Mouse (Mus musculus): ENCODE results near the gene Stat5b. TPM values are rescaled to one million over a fixed set of nuclear protein-coding genes. Genes with fewer than 3 reads are reported as not detected.

Gene Stat5b
- polyA plus RNA-seq, 1 experiment = 14.5 TPM

DNA sequence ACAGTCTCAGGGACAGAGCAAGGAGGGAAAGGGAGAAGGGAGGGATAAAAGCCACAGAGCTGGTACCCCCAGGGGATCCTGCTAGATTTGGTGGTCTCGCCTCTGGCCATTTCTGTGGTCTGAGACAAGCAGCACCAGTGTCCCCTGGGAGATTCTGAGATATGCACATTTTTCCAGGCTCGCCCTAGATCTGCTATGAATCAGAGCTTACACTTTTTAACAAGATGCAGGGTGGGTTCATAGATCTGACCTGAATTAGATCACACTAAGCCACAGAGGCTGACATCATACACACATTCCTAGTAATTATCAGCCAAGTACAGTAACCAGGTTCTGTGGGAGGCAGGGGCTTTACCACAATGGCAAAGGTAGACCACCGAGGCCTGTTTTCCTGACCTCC, 60.8 kb downstream of the Stat5b start:
- WGBS = 88% methylated on average over 3 of the region's 3 CpGs
- Histone ChIP-seq H3K27ac (ENCODE audit: control insufficient read depth, insufficient read depth, low read depth, low read length, poor library complexity) (no peak overlapping the region), H3K4me3 (replicated peaks; ENCODE audit: control insufficient read depth, low read depth, low read length) (no peak overlapping the region), H3K4me1 (ENCODE audit: control insufficient read depth, insufficient read depth, low read length) (no peaks in the 10 kb centered on the region; the same call in 1 of the 2 replicates)
- TF ChIP-seq CTCF (IDR thresholded peaks at IDR 0.05; ENCODE audit: control insufficient read depth, insufficient read depth, low read length) = no peak
- no peak for TF ChIP-seq POLR2A (IDR thresholded peaks at IDR 0.05; ENCODE audit: borderline replicate concordance, control insufficient read depth, low read depth, low read length)

DNA sequence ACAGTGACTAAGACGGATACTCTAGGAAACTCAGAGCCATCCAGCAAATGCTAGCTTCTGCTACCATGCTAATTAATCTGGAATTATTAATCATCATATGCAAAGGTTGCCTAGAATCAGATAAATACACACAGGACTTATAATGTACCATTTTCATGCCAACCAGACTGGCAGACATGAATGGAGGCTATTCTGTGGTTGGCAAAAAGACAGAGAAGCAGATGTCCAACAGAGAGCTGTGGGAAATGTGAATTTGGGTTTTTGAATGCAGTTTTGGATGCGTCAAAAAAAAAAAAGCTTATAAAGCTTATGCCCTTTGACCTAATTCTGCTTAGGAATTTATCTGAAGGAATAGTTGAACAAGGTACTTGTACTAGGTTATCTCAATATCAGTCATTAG, 64.8 kb downstream of the Stat5b start:
- Histone ChIP-seq H3K4me1 (ENCODE audit: control insufficient read depth, insufficient read depth, low read length) (no peaks in the 10 kb centered on the region), H3K4me3 (replicated peaks; ENCODE audit: control insufficient read depth, low read depth, low read length) (no peak overlapping the region), H3K27ac (ENCODE audit: control insufficient read depth, insufficient read depth, low read depth, low read length, poor library complexity) (no peak overlapping the region)
- WGBS = 94% methylated on average over 2 of the region's 2 CpGs
- no peak for TF ChIP-seq CTCF (IDR thresholded peaks at IDR 0.05; ENCODE audit: control insufficient read depth, insufficient read depth, low read length)
- no peak for TF ChIP-seq POLR2A (IDR thresholded peaks at IDR 0.05; ENCODE audit: borderline replicate concordance, control insufficient read depth, low read depth, low read length)

DNA sequence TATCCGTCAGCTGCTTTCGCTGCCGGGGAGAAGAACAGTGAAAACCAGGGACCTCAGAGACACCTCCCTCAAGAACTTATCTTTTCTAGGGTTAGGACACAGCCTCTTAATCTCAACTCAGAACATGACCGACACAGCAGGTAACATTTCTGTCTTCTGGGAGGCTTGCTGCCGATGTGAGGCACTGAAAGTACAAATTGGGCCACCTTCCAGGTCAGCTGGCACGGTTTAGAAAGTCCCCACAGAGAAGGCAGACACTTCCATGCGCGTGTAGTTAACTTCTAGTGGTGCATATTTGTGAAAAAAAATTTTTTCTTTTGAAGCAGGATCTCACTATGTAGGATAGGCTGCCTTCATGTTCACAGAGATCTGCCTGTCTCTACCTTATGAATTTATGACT, 66.2 kb downstream of the Stat5b start:
- Histone ChIP-seq H3K27ac (ENCODE audit: control insufficient read depth, insufficient read depth, low read depth, low read length, poor library complexity) (no peak overlapping the region), H3K4me1 (ENCODE audit: control insufficient read depth, insufficient read depth, low read length) (no peaks in the 10 kb centered on the region), H3K4me3 (replicated peaks; ENCODE audit: control insufficient read depth, low read depth, low read length) (no peak overlapping the region)
- TF ChIP-seq CTCF (IDR thresholded peaks at IDR 0.05; ENCODE audit: control insufficient read depth, insufficient read depth, low read length) = no peak
- no peak for TF ChIP-seq POLR2A (IDR thresholded peaks at IDR 0.05; ENCODE audit: borderline replicate concordance, control insufficient read depth, low read depth, low read length)
- WGBS = 89% methylated on average over 8 of the region's 8 CpGs

DNA sequence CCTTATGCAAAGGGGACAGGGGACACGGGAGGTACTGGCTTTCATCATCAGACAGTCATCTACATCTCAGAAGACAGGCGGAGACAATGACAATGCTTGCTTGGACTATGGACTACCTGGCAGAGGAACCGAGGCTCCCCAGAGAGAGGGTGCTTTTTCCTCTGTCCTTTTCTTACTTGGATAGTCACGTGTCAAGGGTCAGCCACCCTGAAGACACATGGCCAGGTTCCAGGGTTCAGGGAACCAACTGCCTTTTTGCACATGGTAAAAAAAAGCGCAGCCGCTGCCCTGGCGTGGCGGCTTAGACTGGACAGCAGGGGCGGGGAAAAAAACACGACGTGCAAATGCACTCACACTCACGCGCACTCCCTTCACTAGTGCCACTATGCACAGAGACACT, 68.0 kb downstream of the Stat5b start:
- WGBS = 90% methylated on average over 13 of the region's 13 CpGs
- H3K4me1 ChIP-seq (ENCODE audit: control insufficient read depth, insufficient read depth, low read length) = no peaks in the 10 kb centered on the region
- no peak for TF ChIP-seq POLR2A (IDR thresholded peaks at IDR 0.05; ENCODE audit: borderline replicate concordance, control insufficient read depth, low read depth, low read length)
- no peak for TF ChIP-seq CTCF (IDR thresholded peaks at IDR 0.05; ENCODE audit: control insufficient read depth, insufficient read depth, low read length)
- no peak overlapping the region for H3K27ac ChIP-seq (ENCODE audit: control insufficient read depth, insufficient read depth, low read depth, low read length, poor library complexity)
- no peak overlapping the region for H3K4me3 ChIP-seq (replicated peaks; ENCODE audit: control insufficient read depth, low read depth, low read length)

DNA sequence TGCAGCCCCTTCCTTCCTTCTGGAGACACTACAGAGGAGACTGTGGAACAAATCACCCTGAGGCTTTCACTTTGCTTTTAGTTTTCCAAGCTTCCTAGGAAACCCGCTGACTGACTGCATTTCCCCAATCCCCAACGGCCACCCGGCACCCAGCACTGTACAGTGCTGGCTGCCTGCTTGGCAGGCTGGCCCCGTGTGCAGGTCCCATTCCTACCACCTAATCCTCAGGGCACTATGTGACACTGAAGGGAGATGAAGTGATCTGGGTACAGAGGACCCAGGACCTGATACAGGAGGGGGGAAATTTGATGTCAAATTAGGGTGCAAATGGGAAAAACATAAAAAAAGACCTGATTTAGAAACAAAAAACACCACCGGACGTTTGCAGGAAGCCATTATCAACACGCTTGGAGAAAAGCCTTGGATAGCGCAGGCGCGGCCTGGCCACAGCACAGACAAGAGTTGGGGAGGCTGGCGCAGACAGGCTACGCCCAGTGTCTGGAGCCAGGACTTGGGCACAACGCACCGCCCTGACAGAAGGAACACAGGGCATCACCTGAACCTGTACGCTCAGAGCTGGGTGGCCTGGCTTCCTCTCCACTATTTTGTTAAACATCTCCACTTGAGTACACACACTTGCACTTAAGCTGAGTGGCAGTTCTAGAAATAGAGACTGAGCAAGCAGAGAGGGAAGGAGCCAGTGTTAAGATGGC, 68.6 kb downstream of the Stat5b start:
- Histone ChIP-seq H3K27ac (ENCODE audit: control insufficient read depth, insufficient read depth, low read depth, low read length, poor library complexity) (no peak overlapping the region), H3K4me3 (replicated peaks; ENCODE audit: control insufficient read depth, low read depth, low read length) (no peak overlapping the region), H3K4me1 (ENCODE audit: control insufficient read depth, insufficient read depth, low read length) (no peaks in the 10 kb centered on the region; the same call in 1 of the 2 replicates)
- TF ChIP-seq POLR2A (IDR thresholded peaks at IDR 0.05; ENCODE audit: borderline replicate concordance, control insufficient read depth, low read depth, low read length) (no peak), CTCF (IDR thresholded peaks at IDR 0.05; ENCODE audit: control insufficient read depth, insufficient read depth, low read length) (no peak)
- WGBS = 87% methylated on average over 15 of the region's 15 CpGs

DNA sequence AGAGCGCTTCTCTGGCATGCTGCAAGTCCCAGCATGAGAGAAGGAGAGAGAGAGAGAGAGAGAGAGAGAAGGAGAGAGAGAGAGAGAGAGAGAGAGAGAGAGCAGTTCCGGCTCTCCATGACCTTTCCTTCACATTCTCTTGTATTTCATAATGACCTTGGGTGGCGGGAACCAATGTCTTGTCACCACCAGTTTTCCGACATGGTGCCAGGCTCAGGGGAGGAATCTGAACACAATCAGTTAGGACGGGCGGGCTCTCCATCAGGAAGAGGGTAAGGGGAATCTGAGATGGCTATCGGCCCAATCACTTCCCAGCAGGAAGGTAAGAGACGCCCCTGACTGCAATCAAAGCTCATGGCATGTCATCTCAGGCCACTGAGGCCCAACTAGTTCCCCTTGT, 70.3 kb downstream of the Stat5b start:
- no peak overlapping the region for H3K27ac ChIP-seq (ENCODE audit: control insufficient read depth, insufficient read depth, low read depth, low read length, poor library complexity)
- H3K4me1 ChIP-seq (ENCODE audit: control insufficient read depth, insufficient read depth, low read length) = no peaks in the 10 kb centered on the region; the same call in 1 of the 2 replicates
- TF ChIP-seq CTCF (IDR thresholded peaks at IDR 0.05; ENCODE audit: control insufficient read depth, insufficient read depth, low read length) (no peak), POLR2A (IDR thresholded peaks at IDR 0.05; ENCODE audit: borderline replicate concordance, control insufficient read depth, low read depth, low read length) (no peak)
- WGBS = 87% methylated on average over 8 of the region's 8 CpGs
- no peak overlapping the region for H3K4me3 ChIP-seq (replicated peaks; ENCODE audit: control insufficient read depth, low read depth, low read length)

DNA sequence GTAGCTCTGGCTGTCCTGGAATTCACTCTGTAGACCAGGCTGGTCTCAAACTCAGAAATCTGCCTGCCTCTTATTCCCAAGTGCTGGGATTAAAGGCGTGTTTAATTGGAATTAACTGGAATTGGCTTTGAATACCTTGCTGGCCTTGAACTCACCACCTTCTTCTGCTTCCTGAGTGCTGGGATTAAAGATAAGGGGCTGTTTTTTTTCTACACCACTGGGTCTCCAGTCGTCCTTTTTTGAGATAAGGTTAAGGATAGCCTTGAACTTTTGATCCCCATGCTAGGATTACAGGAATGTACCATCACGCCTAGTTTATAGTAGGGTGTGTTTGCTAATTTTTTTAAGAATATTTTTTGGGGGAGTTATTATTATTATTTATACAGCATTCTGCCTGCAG, 72.5 kb downstream of the Stat5b start:
- 76% methylated on average over 3 of the region's 3 CpGs for WGBS
- Histone ChIP-seq H3K27ac (ENCODE audit: control insufficient read depth, insufficient read depth, low read depth, low read length, poor library complexity) (no peak overlapping the region), H3K4me1 (ENCODE audit: control insufficient read depth, insufficient read depth, low read length) (no peaks in the 10 kb centered on the region; the same call in 1 of the 2 replicates), H3K4me3 (replicated peaks; ENCODE audit: control insufficient read depth, low read depth, low read length) (no peak overlapping the region)
- TF ChIP-seq CTCF (IDR thresholded peaks at IDR 0.05; ENCODE audit: control insufficient read depth, insufficient read depth, low read length) (no peak), POLR2A (IDR thresholded peaks at IDR 0.05; ENCODE audit: borderline replicate concordance, control insufficient read depth, low read depth, low read length) (no peak)

DNA sequence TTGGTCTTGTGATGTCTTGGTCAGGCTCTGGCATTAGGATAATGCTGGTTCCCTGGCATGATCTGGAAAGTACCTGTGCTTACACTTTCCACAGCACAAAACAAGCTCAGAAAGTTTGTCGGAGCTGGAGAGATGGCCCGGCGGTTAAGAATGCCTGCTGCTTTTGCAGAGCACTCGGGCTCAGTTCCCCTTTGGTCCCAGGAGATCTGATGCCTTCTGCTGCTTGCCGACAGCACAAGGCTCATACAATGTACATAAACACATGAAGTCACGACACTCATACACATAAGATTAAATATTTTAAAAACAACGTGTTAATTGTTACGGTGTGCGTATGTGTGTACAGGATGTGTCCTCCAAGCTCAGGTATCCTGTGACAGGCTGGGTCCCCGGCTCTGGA, 74.6 kb downstream of the Stat5b start:
- H3K4me1 ChIP-seq (ENCODE audit: control insufficient read depth, insufficient read depth, low read length) = peaks cover 2% of the 10 kb centered on the region; the same call in 1 of the 2 replicates

More for the DNA sequence above, 74.6 kb downstream of the Stat5b start:
- 66% methylated on average over 10 of the region's 10 CpGs for WGBS
- TF ChIP-seq POLR2A (IDR thresholded peaks at IDR 0.05; ENCODE audit: borderline replicate concordance, control insufficient read depth, low read depth, low read length) = no peak
- TF ChIP-seq CTCF (IDR thresholded peaks at IDR 0.05; ENCODE audit: control insufficient read depth, insufficient read depth, low read length) = no peak
- peak overlapping the region; percentile 48; the same call in 1 of the 2 replicates for H3K27ac ChIP-seq (ENCODE audit: control insufficient read depth, insufficient read depth, low read depth, low read length, poor library complexity)
- H3K4me3 ChIP-seq (replicated peaks; ENCODE audit: control insufficient read depth, low read depth, low read length) = no peak overlapping the region
